Mouse (Mus musculus) urinary bladder, postnatal 25 days (tissue): ENCODE data around the gene Cdh6.

Experiments
- DNase-seq: peaks from one replicate; pipeline ENCODE4 v3.0.0; 2022; ENCODE audit warnings: low spot score

Cdh6 gene

DNA sequence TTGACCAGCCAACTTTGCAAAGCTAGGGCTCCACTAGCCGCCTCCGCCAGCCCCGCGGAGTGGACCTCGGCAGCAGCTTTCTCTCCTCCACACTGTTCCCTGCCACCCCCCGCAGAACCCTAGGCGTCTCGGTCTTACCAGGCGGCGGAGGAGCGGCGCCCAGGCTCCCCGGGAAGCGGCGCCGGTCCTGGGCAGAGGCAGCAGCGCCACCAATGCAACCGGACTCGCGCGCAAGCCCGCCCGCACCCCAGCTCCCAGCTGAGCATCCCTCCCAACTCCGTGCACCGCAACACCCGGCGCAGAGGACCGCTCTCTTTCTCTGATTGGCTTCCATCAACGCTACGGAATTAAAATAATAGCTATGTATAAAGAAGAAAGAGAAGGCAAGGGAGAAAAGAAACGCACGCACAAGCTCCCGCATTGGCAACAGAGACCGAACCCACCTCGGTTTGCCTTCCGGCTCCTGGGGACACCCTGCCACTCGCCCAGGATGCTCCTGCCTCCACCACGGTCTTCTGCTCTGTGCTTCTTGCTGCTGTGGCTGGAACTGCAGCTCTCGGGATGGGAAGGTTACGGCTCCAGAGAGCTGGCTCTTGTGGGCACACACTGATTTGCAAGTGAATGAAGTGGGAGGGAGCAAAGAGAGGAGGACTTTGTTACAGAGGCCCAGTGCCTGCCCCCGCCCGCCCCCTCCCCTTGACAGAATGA, at the start of gene Cdh6:
TSS of gene Cdh6 (minus strand) at position 605 of the 708 bp plus-strand sequence.
- no peak for DNase-seq

DNA sequence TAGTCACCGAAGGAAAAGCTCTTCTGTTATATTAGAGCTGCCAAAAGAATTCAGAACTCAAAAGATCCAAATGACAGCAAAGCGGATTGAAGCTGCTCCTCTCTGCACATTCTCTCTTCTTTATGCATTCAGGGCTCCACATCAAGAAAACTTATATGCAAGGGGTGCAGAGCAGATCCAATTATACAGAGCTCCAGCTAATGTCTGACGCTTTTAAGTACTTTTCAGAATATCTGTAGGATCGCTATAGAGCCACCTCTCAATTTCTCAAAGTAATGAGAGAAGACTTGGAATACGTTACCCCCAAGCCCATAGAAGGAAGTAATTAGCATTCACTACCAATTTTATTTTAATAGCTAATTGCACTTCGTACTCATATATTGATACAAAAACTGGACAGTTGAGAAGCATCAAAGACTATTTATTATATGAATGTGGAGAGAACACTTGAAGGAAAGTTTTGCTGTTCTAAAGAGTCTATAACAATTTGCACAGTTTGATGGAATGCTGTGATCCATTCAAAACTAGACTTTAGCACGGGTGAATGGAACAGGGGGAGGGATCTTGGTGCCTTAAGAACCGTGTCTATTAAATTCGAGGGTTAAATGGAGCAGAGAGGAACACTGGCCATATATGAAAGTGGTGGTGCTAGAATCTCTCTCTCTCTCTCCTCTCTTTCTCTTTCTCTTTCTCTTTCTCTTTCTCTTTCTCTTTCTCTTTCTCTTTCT, 46.4 kb upstream of the Cdh6 start:
- no peak for DNase-seq

DNA sequence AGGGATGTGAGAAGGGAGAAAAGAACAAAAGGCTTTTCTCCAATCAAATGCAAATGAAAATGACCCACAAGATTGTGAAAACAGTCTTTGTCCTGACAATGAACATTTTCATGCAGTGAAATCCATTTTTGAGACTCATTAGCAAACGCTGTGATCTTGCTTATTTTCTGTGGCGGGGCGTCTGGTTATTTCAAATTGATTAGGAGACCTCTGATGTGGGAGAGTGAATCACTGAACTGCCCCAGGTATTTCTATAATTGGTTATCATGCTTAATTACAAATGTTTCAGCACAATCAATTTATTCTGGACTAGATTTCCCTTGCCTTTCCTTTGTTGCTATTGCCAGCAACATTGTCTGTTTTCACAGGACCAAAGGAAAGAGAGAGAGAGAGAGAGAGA, 44.3 kb upstream of the Cdh6 start:
- DNase-seq: no peak

DNA sequence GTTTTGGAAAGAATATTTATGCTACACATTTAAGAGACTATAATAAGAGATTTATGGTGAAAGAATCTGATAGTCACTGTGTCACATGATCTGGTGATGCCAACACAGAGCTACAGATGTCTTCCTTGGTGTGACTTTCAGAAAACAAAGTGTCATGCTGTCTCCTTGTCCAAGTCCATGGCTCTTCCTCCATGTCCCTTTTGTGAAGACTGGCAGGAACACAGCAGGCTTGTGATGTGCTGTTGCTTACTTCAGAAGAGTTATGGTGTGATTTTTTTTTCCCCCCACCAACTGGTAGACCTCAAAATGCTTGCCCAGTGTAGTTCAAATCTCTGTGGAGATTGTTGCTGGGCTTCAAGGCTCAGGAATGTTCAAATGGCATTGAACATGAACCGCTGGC, 43.7 kb upstream of the Cdh6 start:
- no peak for DNase-seq

DNA sequence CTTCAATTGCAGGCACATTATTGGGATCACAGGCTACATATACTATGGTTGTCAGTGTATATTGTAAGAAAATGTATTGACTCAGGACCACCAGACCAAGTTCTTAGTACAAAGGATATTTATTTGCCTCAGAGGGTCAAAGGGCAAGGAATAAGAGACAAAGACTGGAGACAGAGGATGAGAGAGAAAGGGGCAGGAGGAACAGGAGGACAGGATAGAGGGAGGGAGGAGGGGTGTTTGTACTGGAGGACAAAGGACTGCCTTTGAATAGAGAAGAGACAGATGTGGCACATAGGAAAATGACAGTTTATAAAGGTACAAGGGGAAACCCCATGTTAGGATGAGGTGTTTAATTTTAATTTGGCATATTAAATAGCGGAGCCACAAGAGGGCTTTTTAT, 39.5 kb upstream of the Cdh6 start:
- no peak for DNase-seq

DNA sequence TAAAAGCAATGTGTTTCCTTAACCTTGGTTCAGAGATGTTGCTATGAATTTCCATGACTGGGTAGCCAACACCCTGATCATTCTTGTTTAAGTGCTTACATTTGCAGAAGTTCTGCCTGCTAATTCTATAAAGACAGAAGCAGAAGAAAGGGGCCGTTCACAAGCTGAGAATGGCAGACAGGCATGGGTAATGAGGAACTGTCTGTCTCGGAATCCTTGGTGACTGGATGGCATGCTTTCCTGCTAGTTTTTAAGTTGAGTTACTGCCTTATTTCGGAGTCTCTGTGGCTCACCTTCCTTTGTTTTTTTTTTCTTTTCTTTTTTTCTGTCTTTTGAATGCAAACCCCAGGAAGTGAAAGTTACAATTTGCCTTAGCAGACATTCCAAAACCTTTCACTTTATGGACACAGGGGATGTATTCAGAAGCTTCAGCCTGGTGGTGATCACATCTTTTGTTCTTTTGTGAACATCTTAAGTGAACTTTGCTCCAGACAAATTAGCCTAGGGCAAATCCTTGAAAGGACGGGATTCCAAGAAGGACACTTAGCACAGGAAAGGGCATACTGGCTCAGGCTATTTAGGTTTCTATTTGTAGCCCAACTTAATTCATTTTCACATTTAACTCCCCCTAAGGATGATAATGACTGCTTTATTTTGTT, 38.7 kb upstream of the Cdh6 start:
- no peak for DNase-seq

DNA sequence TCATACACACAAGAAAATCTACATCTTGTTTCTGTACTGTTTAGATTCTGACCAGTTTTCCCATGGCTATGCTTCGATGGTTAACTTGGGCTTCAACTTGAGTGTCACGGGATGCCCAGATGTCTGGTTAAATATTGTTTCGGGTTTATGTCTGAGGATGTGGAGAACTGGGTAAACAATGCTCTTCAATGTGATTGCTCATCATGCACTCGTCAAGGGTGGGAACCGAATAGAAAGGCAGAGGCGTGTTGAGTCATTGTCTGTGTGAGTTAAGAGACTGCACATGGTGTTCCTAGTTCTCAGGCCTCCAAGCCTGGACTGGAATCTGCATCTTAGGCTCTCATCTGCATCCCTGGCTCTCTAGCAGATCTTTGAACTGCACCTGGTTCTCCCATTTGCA, 36.7 kb upstream of the Cdh6 start:
- no peak for DNase-seq

DNA sequence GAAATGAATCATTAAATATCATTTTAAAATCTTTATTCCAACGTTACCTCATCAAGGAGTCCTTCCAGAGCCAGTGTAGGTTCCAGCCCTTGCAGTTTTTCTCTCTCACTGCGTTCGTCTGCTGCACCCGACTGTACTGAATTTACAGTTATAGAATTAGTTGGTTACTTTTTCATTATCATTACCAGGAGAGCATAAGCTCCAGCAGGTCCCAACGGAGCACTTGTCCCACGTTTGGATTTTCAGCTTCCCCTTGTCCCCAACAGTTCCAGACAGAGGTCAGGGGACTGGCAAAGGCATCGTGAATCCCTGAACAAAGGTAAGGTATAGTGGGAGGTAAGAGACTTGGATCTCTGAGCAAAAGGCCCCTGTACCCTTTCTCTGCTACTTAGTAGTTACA, 35.2 kb upstream of the Cdh6 start:
- DNase-seq: no peak

DNA sequence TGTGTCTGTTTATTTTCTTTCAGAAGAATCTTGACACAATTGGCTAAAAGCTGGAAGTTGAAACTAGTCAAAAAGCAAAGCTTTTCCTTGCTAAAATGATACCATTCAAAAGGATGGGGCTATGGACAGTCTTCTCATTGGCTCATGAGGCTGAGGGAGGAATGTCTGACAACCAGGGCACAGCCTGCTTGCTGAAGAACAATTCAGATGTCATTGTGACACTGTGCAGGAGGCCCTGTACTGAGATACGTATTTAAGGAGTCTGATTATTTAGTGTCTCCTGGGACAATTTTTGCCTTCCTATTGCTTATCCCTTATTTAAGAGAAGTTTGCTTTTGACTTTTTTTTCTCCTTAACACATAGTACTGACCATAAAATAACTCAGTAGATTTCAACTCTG, 22.8 kb upstream of the Cdh6 start:
- DNase-seq: no peak

DNA sequence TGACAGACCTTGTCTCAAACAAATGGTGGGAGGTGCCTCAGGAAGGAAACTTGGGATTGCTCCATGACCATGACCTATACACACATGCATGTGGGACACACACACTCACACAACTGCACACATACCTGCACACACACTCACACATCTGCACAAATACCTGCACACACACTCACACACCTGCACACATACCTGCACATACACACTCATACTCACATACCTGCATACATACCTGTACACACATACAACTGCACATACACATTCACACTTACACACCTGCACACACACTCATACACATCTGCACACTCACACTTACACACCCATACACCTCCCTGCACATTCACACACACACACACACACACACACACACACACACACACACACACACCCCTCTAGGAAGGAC, 20.6 kb upstream of the Cdh6 start:
- DNase-seq: no peak

DNA sequence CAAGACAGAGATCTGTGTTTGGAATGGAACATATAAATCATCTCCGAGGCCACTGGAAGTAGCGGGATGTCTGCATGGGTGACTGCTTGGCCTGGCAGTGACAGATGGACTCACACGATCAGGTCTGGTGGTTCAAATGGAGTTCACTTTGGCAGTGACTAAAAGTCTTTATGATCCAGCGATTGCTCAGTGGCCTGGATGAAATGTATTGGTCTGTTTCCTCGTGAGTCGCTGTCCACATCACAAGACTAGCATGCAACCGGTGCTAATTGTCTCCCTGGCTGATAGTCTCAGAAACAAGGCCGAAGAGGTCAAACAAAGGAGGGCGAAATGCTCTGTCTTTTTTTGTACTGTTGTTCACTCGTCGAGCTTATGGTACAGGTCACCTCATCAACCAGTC, 19.6 kb upstream of the Cdh6 start:
- DNase-seq: no peak

DNA sequence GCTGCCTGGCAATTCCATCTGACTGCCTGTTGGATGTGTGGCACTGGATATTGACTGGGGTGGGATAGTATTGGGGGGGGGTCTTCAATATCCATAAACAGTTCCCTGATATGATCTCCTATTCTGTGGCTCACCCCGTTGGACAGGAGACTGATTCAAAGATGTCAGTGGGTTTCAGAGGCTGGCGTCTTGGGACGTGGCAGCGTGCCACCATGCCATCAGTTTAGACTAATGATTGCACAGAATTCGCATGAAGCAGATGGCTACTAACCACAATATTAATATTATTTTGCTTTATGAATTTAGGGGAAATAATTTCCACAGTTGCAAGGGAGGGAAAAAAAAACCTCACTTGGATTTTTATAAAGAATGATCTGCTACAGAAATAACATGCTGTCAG, 10.2 kb upstream of the Cdh6 start:
- DNase-seq: no peak

DNA sequence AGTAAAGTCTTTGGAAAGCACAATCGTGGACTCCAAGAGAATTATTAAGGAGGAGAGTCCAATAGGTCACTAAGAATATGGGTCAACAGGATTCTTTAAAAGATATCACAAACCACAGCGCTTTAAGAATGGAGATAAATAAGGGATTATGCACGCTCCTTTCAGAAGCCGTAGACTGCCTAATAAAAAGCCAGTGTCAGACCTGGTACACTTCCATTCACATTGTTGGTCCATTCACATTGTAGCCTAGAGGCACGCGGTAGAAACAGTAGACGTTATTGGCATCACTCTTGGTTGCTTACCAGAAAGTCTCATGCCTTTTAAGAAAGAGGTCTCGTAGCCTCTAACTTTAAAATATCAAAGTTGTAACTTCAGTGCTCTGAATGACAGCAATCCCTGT, 8.0 kb upstream of the Cdh6 start:
- no peak for DNase-seq

DNA sequence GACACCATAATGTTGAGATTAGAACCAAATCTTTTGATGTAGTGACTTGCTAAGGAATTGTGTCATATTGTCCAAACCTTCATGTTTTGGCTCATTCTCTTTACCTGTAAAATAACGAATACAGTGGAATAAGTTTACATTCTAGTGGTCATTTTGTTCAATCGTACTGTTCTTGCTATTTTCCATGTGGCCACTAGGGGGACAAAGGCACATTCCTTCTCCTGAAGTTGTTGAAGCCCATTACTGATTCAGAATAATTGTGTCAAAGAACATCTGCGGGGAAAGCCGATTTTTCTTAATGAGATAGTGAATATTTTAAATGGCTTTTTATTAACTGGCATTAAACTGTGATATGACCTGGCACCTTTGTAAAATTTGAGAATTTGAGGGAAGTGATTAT, 7.5 kb upstream of the Cdh6 start:
- DNase-seq: no peak

DNA sequence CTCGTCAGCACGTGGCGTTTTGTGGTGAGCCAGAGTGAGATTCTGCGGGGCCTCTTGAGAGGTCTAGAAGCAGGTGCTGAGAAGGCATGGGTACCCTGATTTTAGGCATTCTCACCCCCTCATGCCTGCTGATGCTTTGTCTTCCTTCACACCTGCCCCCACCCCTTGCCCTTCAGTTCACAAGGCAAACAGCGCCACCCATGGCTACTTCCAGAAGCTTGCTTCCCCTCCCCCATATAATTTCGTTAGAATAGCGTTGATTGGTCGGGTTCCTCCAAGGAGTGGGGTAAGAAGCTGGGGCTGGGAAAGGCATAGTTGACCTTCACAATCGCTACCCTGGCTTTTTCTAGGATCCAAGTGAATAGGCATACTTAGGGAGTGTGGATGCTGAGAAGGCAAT, 2.5 kb upstream of the Cdh6 start:
- DNase-seq: no peak

DNA sequence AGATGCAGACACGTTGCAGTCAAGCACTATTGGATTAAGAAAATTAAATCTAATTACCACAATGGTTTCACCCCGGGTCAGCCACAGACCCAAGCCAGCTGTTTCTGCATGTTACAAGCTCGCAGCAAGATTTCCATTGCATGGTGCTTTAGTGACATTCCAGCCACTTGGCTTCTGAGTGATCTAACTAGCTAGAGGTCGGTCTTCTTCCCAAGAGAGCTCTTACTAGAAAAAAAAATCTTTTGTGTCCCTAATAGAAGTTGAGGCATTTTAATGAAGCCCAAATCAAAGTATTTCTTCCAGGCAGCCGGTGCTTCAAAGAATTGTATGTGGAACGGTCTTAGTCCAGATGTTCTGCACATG, 1.1 kb upstream of the Cdh6 start:
- DNase-seq: no peak

DNA sequence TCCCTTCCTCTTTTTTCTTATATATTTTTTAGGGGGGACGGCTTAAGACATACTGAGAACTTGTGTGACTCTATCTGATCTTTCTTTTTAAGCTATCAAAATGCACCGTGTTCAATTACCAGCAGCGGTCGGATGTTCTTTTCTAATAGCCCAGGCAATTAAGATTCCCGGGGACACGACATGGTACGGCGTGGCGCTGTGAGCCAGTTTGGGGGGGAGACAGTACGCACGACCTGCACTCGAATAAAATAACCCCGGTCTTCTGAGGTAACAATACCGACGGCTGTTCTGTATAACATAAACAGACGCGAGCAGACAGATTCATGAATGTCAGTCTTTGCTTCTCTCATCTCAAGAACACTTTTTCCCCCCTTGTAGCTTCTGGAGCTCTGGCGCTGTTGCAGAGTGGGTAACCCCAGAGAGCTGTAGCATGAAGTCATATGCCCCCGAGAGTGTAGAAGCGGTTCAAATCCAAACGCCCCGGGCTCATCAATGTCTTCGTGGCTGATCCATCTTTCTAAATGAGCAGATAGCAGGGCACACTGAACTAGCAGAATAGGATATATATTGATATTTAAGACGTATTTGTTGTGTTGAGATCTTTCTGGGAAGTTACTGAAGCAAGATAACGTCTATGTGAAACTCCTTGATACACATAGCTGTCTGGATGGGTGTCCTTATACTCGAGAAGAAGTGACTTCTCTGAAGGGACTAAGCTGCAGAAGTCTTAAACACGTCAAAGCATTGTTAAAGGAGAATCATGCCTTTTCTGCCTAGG, 554 bp upstream of the Cdh6 start:
- DNase-seq: no peak

DNA sequence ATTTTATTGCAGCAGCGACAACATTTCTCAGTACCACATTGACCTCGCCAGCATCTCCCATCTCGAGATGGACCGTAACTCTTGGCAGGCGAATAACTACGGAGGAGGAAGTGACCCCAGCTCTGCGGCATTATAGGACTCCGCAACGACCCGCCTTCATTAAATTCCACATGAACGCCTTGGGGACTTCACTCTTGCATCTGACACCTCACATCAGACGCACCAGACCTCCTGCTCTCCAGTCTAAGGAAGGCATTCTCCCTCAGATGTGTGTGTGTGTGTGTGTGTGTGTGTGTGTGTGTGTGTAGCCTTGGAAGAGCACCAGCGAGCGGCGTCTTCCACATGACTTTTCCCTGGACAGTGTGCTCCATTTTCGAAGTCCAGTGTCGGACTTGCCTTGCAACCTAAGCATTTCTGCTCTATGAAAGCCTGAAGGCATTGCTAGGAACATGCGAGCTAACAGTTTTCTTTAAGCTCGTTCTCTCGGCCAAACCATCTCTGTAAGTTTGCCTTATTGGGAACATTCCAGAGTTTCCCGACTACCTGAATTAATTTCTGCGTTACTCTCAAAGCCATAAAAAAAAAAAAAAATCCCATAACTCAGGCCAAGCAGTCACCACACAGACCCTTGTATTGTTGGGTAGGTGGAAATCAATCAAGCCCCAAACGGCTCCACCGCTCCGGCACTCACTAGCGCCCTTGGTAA, 957 bp downstream of the Cdh6 start:
- no peak for DNase-seq

DNA sequence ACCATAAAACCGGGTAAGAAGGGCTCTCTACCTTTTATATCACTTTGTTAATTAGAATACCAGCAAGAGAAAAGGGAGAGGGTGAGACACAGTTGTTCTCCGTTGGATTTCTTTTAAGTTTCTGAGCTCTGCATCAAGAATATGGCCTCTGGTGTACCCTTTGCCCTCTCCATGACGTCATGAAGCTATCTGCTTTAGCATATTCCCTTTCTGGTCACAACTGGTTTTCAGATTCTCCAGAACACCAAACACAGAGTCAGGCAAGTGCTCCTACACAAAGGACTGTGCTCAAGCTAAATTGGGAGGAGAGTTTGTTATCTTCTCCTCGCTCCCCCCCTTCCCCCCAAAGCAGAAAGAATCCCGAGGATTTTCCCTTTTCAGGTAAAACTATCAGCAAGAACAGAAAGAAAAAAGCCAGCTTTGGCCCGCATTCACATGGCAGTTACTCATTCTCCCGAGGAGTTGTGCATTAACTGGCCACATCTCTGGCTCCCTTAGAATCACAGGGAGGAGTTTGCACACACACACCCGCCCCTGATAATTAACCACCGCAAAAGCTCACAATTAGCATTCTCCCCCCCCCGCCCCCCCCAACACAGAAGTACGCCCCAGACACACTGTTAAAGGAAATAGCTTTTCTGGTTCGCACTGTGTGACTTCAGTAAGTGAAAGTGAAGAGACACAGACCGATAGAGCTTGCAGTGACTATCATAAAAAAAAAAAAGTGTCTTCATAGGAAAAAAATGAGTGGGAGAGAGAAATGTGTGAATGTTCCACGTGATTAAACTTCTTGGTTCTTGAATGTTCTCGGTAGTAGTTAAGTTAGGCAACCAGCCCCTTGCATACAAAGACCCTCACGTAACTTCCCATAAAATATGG, 1.8 kb downstream of the Cdh6 start:
- DNase-seq: no peak

DNA sequence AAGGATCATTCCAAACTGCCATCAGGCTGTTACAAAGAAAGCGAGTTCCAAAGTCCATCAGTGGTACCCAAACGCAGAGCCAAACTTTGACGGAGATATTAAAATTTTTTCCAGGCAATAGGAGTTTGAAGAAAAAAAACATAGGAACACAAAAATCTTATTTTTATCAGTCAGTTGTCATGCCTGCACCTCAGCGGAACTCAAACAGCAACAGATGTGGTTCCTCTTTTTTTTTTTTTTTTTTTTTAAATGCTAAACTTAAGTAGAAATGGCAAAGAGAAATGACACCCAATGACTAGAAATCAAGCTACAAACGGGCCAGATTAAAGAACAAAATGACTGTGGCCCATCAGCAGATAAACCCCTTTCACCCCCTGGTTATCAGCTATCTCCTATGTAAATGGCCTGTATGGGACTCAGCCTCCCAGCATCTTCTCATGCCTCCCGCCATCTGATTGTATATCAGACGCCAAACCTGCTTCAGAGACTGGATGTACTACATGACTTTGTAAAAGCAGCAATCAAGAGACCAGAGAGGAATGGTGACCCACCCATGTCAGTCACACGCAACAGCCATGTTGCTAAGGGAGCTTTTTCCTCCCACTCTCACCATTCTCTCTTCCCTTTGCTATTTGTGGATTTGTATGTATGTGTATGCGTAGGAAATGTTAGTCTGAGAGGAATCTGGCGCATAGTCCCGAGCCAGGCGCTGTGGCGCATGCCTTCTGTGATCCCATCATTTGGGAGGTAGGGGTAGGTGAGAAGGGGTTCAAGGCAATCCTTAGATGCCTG, 8.2 kb downstream of the Cdh6 start:
- no peak for DNase-seq
